Mouse (Mus musculus): ENCODE measurements around the gene Galnt10. TPM values are rescaled to one million over a fixed set of nuclear protein-coding genes. Genes with fewer than 3 reads are reported as not detected.

Gene Galnt10
- polyA plus RNA-seq, 1 experiment = 16.1 TPM

GRCm38 (mm10) chr11:57800971-57801765 is 155.9 kb downstream of the Galnt10 start, which contains the start of gene Sap30l:
Sap30l (plus strand) TSS chr11:57801637.
- peak within 1 kb of the TSS; percentile 93 for H3K4me3 ChIP-seq (ENCODE audit: low read depth, low read length)
- H3K27ac ChIP-seq (ENCODE audit: insufficient read depth, low read length) = peak within 1 kb of the TSS; percentile 46
- no peaks in the 10 kb centered on the region; the same call in 1 of the 2 replicates for H3K27me3 ChIP-seq (ENCODE audit: control insufficient read depth, insufficient read depth, low read length, poor library complexity, severe bottlenecking)
- H3K4me1 ChIP-seq (ENCODE audit: control insufficient read depth, insufficient read depth, low read length) = no peaks in the 10 kb centered on the region
- H3K9me3 ChIP-seq (replicated peaks; ENCODE audit: control insufficient read depth, insufficient read depth, low read length, poor library complexity, severe bottlenecking) = no peaks in the 10 kb centered on the region
- H3K9ac ChIP-seq (ENCODE audit: low read depth, poor library complexity, severe bottlenecking) = peak within 1 kb of the TSS; percentile 91
- no peak for TF ChIP-seq CTCF (IDR thresholded peaks at IDR 0.05; ENCODE audit: low read depth, low read length)
- TF ChIP-seq EP300 (IDR thresholded peaks at IDR 0.05; ENCODE audit: insufficient read depth, low read depth, low read length) = no peak
- TF ChIP-seq POLR2A (IDR thresholded peaks at IDR 0.05; ENCODE audit: insufficient read depth, low read length) = no peak
- H3K36me3 ChIP-seq (ENCODE audit: control insufficient read depth, insufficient read depth, low read length, poor library complexity, severe bottlenecking) = no peaks in the 10 kb centered on the region

DNA sequence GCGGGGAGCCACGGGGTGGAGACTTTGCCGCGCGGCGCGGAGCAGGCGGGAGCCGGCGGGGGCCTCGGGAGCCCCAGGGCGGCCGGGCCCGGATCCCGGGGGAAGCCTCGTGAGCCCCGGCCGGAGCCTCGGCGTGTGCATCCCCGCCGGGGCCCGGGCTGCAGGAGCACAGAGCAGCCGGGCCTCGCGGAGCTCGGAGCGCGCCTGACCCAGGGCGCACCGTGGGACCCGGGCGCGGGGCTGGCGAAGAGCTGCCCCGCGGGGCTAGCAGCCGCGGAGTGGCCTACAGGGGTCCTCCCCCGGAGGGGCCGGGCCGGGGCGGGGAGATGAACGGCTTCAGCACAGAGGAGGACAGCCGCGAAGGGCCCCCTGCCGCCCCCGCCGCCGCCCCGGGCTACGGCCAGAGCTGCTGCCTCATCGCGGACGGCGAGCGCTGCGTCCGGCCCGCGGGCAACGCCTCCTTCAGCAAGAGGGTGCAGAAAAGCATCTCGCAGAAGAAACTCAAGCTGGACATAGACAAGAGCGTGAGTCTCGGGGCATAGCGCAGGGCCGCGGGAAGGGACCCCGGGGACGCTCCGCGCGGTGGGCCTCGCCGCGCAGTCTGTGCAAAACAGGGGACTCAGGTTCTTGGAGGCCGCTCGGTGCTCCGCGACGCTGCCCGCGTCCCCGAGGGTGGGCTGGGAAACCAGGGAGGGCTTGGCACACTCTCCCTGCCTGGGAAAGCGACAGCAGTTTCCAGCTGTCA is 156.7 kb downstream of the Galnt10 start:
- no peaks in the 10 kb centered on the region; the same call in 1 of the 2 replicates for H3K27me3 ChIP-seq (ENCODE audit: control insufficient read depth, insufficient read depth, low read length, poor library complexity, severe bottlenecking)
- peak overlapping the region; percentile 75 for H3K4me3 ChIP-seq (ENCODE audit: low read depth, low read length)
- peak overlapping the region; percentile 91 for H3K9ac ChIP-seq (ENCODE audit: low read depth, poor library complexity, severe bottlenecking)
- H3K27ac ChIP-seq (ENCODE audit: insufficient read depth, low read length) = no peak overlapping the region
- no peaks in the 10 kb centered on the region for H3K36me3 ChIP-seq (ENCODE audit: control insufficient read depth, insufficient read depth, low read length, poor library complexity, severe bottlenecking)
- TF ChIP-seq POLR2A (IDR thresholded peaks at IDR 0.05; ENCODE audit: insufficient read depth, low read length) (no peak), EP300 (IDR thresholded peaks at IDR 0.05; ENCODE audit: insufficient read depth, low read depth, low read length) (no peak), CTCF (IDR thresholded peaks at IDR 0.05; ENCODE audit: low read depth, low read length) (no peak)
- H3K9me3 ChIP-seq (replicated peaks; ENCODE audit: control insufficient read depth, insufficient read depth, low read length, poor library complexity, severe bottlenecking) = no peaks in the 10 kb centered on the region
- no peaks in the 10 kb centered on the region for H3K4me1 ChIP-seq (ENCODE audit: control insufficient read depth, insufficient read depth, low read length)

DNA sequence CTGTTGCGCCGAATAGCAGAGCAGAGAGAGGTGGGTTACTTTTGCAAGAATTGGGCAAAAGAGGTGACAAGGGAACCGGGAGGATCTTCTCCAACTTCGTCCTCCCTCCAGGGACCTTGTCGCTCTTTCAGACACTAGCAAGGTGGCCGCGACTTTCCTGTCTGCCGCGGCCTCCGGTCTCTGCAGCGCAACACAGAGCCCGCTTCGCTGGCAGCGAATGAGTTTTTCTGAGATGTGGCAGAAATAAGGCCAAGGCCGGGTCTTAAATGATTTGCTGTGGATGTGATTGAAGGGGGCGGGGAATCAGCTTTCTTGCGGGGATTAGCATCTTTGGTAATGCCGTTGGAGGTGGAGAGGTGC is 157.2 kb downstream of the Galnt10 start:
- Histone ChIP-seq H3K36me3 (ENCODE audit: control insufficient read depth, insufficient read depth, low read length, poor library complexity, severe bottlenecking) (no peaks in the 10 kb centered on the region), H3K4me1 (ENCODE audit: control insufficient read depth, insufficient read depth, low read length) (no peaks in the 10 kb centered on the region), H3K9me3 (replicated peaks; ENCODE audit: control insufficient read depth, insufficient read depth, low read length, poor library complexity, severe bottlenecking) (no peaks in the 10 kb centered on the region), H3K27me3 (ENCODE audit: control insufficient read depth, insufficient read depth, low read length, poor library complexity, severe bottlenecking) (no peaks in the 10 kb centered on the region; the same call in 1 of the 2 replicates), H3K27ac (ENCODE audit: insufficient read depth, low read length) (no peak overlapping the region), H3K9ac (ENCODE audit: low read depth, poor library complexity, severe bottlenecking) (peak overlapping the region; percentile 91), H3K4me3 (ENCODE audit: low read depth, low read length) (peak overlapping the region; percentile 75)
- no peak for TF ChIP-seq EP300 (IDR thresholded peaks at IDR 0.05; ENCODE audit: insufficient read depth, low read depth, low read length)
- TF ChIP-seq POLR2A (IDR thresholded peaks at IDR 0.05; ENCODE audit: insufficient read depth, low read length) = no peak
- TF ChIP-seq CTCF (IDR thresholded peaks at IDR 0.05; ENCODE audit: low read depth, low read length) = no peak

- H3K27me3 ChIP-seq (ENCODE audit: control insufficient read depth, insufficient read depth, low read length, poor library complexity, severe bottlenecking) = no peaks in the 10 kb centered on the region; the same call in 1 of the 2 replicates
- no peaks in the 10 kb centered on the region for H3K4me1 ChIP-seq (ENCODE audit: control insufficient read depth, insufficient read depth, low read length)
- no peak overlapping the region for H3K9ac ChIP-seq (ENCODE audit: low read depth, poor library complexity, severe bottlenecking)
- no peak overlapping the region for H3K4me3 ChIP-seq (ENCODE audit: low read depth, low read length)
- no peak for TF ChIP-seq CTCF (IDR thresholded peaks at IDR 0.05; ENCODE audit: low read depth, low read length)
- TF ChIP-seq POLR2A (IDR thresholded peaks at IDR 0.05; ENCODE audit: insufficient read depth, low read length) = no peak
- TF ChIP-seq EP300 (IDR thresholded peaks at IDR 0.05; ENCODE audit: insufficient read depth, low read depth, low read length) = no peak
- H3K27ac ChIP-seq (ENCODE audit: insufficient read depth, low read length) = no peak overlapping the region
- no peaks in the 10 kb centered on the region for H3K36me3 ChIP-seq (ENCODE audit: control insufficient read depth, insufficient read depth, low read length, poor library complexity, severe bottlenecking)
- no peaks in the 10 kb centered on the region for H3K9me3 ChIP-seq (replicated peaks; ENCODE audit: control insufficient read depth, insufficient read depth, low read length, poor library complexity, severe bottlenecking)
Measured at GRCm38 (mm10) chr11:57805047-57805446, 159.8 kb downstream of the Galnt10 start.

DNA sequence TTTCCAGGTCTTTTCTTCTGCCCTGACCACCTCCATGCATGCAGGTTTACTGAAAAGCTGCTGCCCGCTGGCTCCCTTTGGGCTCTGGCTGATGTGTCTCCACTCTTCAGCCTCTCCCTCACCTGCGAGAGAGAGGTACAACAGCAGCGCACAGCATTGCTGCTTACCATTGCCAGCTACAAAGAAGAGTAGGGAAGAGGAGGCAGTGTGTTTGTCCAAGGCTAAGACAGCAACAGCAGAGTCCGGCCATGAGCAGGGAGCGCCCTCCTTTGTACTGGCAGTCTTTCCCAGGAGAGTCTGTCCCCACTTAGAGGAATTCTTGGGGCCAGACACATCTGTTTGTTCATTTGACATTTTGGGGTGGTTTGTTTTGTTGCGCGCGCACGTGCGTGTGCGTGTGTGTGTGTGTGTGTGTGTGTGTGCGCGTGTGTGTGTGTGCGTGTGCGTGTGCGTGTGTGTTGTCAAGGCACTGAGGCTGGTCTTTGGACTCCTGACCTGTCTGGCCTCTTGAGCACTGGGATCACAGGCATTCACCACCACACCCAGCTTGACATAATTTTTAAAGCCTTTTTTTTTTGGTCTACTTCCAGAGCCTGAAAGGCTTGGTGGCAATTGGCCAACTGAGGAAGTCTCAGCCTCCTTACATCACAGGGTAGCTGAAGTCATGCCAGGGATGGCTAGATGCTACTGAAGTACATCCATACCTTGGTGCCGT is 163.9 kb downstream of the Galnt10 start:
- no peak for TF ChIP-seq POLR2A (IDR thresholded peaks at IDR 0.05; ENCODE audit: insufficient read depth, low read length)
- no peak for TF ChIP-seq EP300 (IDR thresholded peaks at IDR 0.05; ENCODE audit: insufficient read depth, low read depth, low read length)
- TF ChIP-seq CTCF (IDR thresholded peaks at IDR 0.05; ENCODE audit: low read depth, low read length) = no peak

More for the DNA sequence above, 163.9 kb downstream of the Galnt10 start:
- H3K9me3 ChIP-seq (replicated peaks; ENCODE audit: control insufficient read depth, insufficient read depth, low read length, poor library complexity, severe bottlenecking) = no peaks in the 10 kb centered on the region
- no peak overlapping the region for H3K4me3 ChIP-seq (ENCODE audit: low read depth, low read length)
- no peak overlapping the region for H3K27ac ChIP-seq (ENCODE audit: insufficient read depth, low read length)
- H3K4me1 ChIP-seq (ENCODE audit: control insufficient read depth, insufficient read depth, low read length) = peaks cover 2% of the 10 kb centered on the region
- H3K27me3 ChIP-seq (ENCODE audit: control insufficient read depth, insufficient read depth, low read length, poor library complexity, severe bottlenecking) = no peaks in the 10 kb centered on the region
- no peak overlapping the region for H3K9ac ChIP-seq (ENCODE audit: low read depth, poor library complexity, severe bottlenecking)
- no peaks in the 10 kb centered on the region for H3K36me3 ChIP-seq (ENCODE audit: control insufficient read depth, insufficient read depth, low read length, poor library complexity, severe bottlenecking)

Measured in ES-Bruce4 (cell line).